Mouse (Mus musculus) kidney, embryonic 14.5 days (tissue): Measurements from ENCODE around the gene Cfp. TPM values are rescaled to one million over a fixed set of nuclear protein-coding genes. Genes with fewer than 3 reads are reported as not detected.

ENCODE experiments used
- ATAC-seq: fragments of 200-750 bp; cut with Nextera tagmentation; 2 replicates; pipeline ENCODE4 v1.8.0; 2017; ENCODE audit warnings: moderate number of reproducible peaks, mild to moderate bottlenecking, moderate TSS enrichment, moderate library complexity; ENCODE audit not compliant: low FRiP score, low TSS enrichment
- H3K27ac ChIP-seq: fragments of 300-500 bp; sonication (generic); 2 replicates; pipeline ENCODE4 v1.5.1; 2014; ENCODE audit warnings: low read depth, mild to moderate bottlenecking, low read length, moderate library complexity, mixed read lengths
- H3K27me3 ChIP-seq: fragments of 300-500 bp; sonication (generic); 2 replicates; pipeline ENCODE4 v1.6.1; 2014; ENCODE audit warnings: mild to moderate bottlenecking, low read length; ENCODE audit not compliant: control insufficient read depth, insufficient read depth
- H3K36me3 ChIP-seq: fragments of 300-500 bp; sonication (generic); 2 replicates; pipeline ENCODE4 v1.6.1; 2014; ENCODE audit warnings: low read length, mixed read lengths; ENCODE audit not compliant: control insufficient read depth, insufficient read depth
- H3K4me1 ChIP-seq: fragments of 300-500 bp; sonication (generic); 2 replicates; pipeline ENCODE4 v1.6.1; 2014; ENCODE audit warnings: low read length, mixed read lengths; ENCODE audit not compliant: control insufficient read depth, insufficient read depth
- H3K4me2 ChIP-seq: fragments of 300-500 bp; sonication (generic); replicated peaks from 2 replicates; pipeline ENCODE4 v1.6.1; 2014; ENCODE audit warnings: low read depth, mild to moderate bottlenecking, low read length
- H3K4me3 ChIP-seq: fragments of 300-500 bp; sonication (generic); 2 replicates; pipeline ENCODE4 v1.5.1; 2014; ENCODE audit warnings: mild to moderate bottlenecking, low read length
- H3K9ac ChIP-seq: fragments of 300-500 bp; sonication (generic); 2 replicates; pipeline ENCODE4 v1.6.1; 2014; ENCODE audit warnings: low read depth, mild to moderate bottlenecking, low read length, moderate library complexity
- H3K9me3 ChIP-seq: fragments of 300-500 bp; sonication (generic); 2 replicates; pipeline ENCODE4 v1.6.1; 2016; ENCODE audit warnings: low read length; ENCODE audit not compliant: control insufficient read depth
- WGBS: fragments of 180-500 bp; shearing (Covaris S2); extraction: QIAGEN DNeasy Blood & Tissue Kit; methylation state at CpG from one replicate; pipeline ENCODE4 v1.1.7; 2014; 5-methylcytosine and 5-hydroxymethylcytosine counted together
- polyA plus RNA-seq: library from polyadenylated mRNA; unstranded; fragments of >200 nt; fragmentation: Nextera tagmentation; extraction: Ambion mirVana; gene quantifications from 2 replicates; pipeline ENCODE4 v1.2.1, GENCODE M21; 2014

Gene Cfp
- polyA plus RNA-seq, 1 experiment from 2014 or later: 6.3 TPM

DNA sequence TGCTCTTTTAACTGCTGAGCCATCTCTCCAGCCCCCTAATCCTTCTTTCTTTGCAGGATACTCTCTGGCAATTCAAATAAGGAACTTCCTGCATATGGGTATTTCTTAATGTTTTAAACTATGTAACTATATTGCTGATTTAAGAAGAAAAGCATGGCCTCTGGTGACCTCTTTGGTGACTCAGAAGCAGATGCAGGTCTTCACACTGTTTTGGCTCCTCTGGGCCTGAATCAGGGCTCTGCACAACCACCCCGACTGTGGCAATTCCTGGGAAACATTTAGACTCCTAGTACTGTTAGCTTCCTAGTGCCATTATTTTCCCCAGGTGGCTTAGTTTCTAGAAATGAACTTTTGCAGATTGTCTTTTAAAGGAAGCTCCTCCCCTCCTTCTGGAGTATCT lies 7.8 kb downstream of the Cfp start:
- WGBS: 76% methylated on average over 1 of the region's 1 CpGs
- Histone ChIP-seq H3K36me3 (0 out of 2 replicates have a peak, but pooled peaks cover 4% of the 10 kb centered on the region), H3K4me3 (no peak overlapping the region), H3K9me3 (no peaks in the 10 kb centered on the region), H3K27ac (no peak overlapping the region), H3K27me3 (no peaks in the 10 kb centered on the region), H3K9ac (no peak overlapping the region), H3K4me1 (no peaks in the 10 kb centered on the region), H3K4me2 (no peak overlapping the region)
- ATAC-seq: no peak

DNA sequence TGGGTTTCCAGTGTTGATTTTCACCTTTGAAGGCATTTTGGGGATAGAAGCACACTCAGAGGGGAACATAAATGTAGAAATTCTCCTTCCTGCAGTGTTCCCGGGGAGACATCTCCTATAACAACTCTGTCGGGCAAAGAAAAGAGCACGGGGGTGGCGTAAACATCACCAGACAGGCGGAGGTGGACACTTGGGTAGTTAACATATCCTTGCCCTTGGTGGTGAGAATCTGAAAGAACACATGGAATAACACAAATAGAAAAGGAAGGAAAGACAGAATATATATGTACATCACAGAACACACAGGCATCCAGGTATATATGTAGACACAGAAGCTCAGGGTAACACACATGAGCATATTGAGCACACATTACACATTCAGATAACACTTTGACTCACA lies 10.0 kb downstream of the Cfp start:
- no peak overlapping the region for H3K9ac ChIP-seq
- no peaks in the 10 kb centered on the region for H3K27me3 ChIP-seq
- H3K4me2 ChIP-seq: peak overlapping the region; percentile 64
- H3K36me3 ChIP-seq: no peaks in the 10 kb centered on the region
- H3K27ac ChIP-seq: no peak overlapping the region
- ATAC-seq: no peak
- H3K9me3 ChIP-seq: no peaks in the 10 kb centered on the region
- no peaks in the 10 kb centered on the region for H3K4me1 ChIP-seq
- H3K4me3 ChIP-seq: no peak overlapping the region
- 47% methylated on average over 5 of the region's 5 CpGs for WGBS

DNA sequence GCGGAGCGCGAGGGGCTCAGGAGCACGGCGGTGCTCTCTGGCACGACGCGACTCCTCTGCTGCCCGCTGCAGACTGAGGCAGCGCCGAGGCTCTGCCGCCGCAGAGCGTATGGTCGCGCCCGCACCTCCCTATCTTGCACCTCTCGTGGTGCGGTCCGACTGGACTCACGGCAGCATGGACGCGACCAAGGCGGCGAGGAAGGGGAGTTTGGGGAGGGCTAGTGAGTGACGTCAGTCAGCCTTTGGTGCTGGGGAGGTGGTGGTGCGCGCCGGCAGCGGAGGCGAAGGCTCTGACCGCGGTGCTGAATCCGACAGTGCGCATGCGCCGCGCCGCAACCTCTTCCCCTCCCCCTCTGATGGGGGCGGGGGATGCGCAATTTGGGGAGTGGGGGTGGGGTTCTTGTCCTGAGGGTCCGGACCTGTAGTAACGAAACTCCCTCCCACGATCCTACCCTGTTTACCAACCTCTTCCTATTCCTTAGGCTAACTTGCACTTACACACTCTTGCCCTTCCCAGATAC lies 10.5 kb downstream of the Cfp start, which contains the start of gene Syn1:
Syn1 (minus strand) TSS at position 161 of the 521 bp plus-strand sequence.
- ATAC-seq: peak; percentile 97
- H3K27me3 ChIP-seq: no peaks in the 10 kb centered on the region
- no peaks in the 10 kb centered on the region for H3K36me3 ChIP-seq
- no peaks in the 10 kb centered on the region for H3K4me1 ChIP-seq
- no peak within 1 kb of the TSS for H3K27ac ChIP-seq
- H3K9me3 ChIP-seq: no peaks in the 10 kb centered on the region
- peak within 1 kb of the TSS; percentile 37 for H3K4me3 ChIP-seq
- H3K4me2 ChIP-seq: peak within 1 kb of the TSS; percentile 64
- 25% methylated on average over 41 of the region's 44 CpGs for WGBS
- peak within 1 kb of the TSS; percentile 28; the same call in 1 of the 2 replicates for H3K9ac ChIP-seq

DNA sequence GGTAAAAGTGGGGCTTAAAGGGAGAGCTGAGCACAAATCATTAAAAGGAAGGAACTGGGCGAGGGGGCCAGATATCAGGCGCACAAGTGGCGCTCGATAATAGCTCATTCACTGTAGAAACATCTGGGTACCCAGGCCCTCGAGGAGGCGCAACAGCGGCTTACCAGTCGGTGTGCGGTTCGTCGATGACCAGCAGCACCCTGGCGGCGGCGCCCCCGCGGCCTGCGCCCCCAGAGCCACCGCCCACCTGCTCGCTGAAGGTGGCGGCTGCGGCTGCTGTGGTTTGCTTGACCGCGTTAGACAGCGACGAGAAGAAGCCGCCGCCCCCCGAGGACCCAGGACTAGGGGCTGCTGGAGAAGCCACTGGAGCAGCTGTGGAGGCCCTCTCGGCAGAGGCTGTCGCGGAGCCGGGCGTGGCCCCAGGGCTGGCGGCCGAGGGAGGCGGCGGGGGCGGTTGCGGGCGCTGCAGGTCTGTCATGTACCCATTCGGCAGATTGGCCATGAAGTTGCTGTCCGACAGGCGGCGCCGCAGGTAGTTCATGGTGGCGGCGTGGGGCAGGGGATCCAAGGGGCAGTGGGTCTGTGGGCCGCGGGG lies 11.0 kb downstream of the Cfp start:
- Histone ChIP-seq H3K27me3 (no peaks in the 10 kb centered on the region), H3K4me2 (peak overlapping the region; percentile 64), H3K4me3 (peak overlapping the region; percentile 37), H3K9ac (peak overlapping the region; percentile 28; the same call in 1 of the 2 replicates), H3K9me3 (no peaks in the 10 kb centered on the region), H3K4me1 (no peaks in the 10 kb centered on the region), H3K36me3 (no peaks in the 10 kb centered on the region), H3K27ac (no peak overlapping the region)
- ATAC-seq: peak; percentile 51
- 24% methylated on average over 38 of the region's 49 CpGs for WGBS

DNA sequence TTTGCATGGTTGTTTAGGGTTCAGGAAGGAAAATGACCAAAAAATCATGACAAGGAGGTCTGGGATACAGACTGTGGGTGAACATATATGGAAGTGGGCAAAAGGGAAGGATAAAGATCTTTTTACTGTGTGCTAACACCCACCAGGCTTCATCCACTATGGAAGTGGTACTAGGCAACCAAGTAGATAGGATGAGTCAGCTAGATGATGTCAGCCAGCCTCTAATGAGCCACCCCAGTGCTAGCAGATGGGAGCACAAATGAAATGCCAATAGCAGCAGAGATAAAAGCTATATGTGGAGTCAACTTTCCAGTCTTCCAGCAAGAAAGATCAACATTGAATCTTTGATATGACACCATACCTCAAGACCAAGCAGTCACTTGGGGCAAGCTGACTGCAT lies 16.3 kb downstream of the Cfp start:
- no peak overlapping the region for H3K4me2 ChIP-seq
- no peak overlapping the region for H3K27ac ChIP-seq
- no peak for ATAC-seq
- no peaks in the 10 kb centered on the region for H3K9me3 ChIP-seq
- H3K36me3 ChIP-seq: no peaks in the 10 kb centered on the region
- H3K27me3 ChIP-seq: no peaks in the 10 kb centered on the region
- no peak overlapping the region for H3K9ac ChIP-seq
- H3K4me3 ChIP-seq: no peak overlapping the region
- H3K4me1 ChIP-seq: no peaks in the 10 kb centered on the region

DNA sequence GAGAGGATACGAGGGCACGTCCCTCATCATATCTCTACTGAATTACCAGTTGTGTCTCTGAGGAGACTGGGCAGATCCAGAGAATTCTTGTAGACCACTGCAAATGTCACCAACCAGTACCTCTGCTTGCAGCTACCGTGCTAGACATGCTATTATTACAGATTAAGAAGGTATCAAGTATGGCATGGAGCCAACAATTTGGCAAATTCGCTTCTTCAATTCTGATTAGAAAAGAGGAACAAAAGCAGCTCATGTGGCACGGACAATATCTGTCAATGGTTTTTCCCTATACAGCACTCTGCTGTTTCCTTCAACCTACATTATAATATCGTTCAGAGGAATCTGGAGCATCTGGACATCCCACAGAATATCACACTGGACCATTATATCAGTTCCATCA lies 17.6 kb downstream of the Cfp start:
- WGBS: 83% methylated on average over 6 of the region's 6 CpGs
- Histone ChIP-seq H3K9ac (no peak overlapping the region), H3K4me3 (no peak overlapping the region), H3K27me3 (no peaks in the 10 kb centered on the region), H3K4me1 (no peaks in the 10 kb centered on the region), H3K9me3 (no peaks in the 10 kb centered on the region), H3K36me3 (no peaks in the 10 kb centered on the region), H3K27ac (no peak overlapping the region), H3K4me2 (no peak overlapping the region)
- no peak for ATAC-seq

DNA sequence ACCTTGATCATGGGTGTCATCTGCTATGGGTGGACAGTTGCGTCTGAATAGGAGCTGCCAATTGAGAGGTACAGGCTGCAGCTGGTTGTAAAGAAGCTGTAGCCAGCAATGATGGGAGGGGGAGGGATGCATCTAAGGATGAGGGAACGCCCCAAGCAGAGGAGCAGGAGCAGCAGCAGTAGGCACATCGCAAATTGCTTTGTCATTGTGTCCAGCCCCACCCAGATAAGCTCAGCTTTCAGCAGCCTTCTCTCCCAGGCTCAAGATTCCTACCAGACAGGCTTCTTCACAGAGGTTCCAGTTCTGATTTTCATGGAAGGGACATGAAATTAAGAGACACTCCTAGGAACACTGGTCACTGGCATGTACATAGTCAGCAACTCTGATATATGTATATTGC lies 21.3 kb downstream of the Cfp start:
- H3K27ac ChIP-seq: no peak overlapping the region
- 48% methylated on average over 3 of the region's 3 CpGs for WGBS
- no peak overlapping the region for H3K9ac ChIP-seq

More for the DNA sequence above, 21.3 kb downstream of the Cfp start:
- H3K4me1 ChIP-seq: no peaks in the 10 kb centered on the region
- no peaks in the 10 kb centered on the region for H3K36me3 ChIP-seq
- H3K9me3 ChIP-seq: no peaks in the 10 kb centered on the region
- H3K4me3 ChIP-seq: no peak overlapping the region
- ATAC-seq: no peak
- no peak overlapping the region for H3K4me2 ChIP-seq
- no peaks in the 10 kb centered on the region for H3K27me3 ChIP-seq

Other genes with a start within 250 kb of the Cfp start
- gene Cdk16, start 243.6 kb downstream of the Cfp start, polyA plus RNA-seq: 76.7 and 80.6 TPM in 2 replicates
- 22.7 and 39.7 TPM in 2 replicates for gene Usp11, start 227.6 kb downstream of the Cfp start, polyA plus RNA-seq
- 94.0 and 103 TPM in 2 replicates for gene Araf, start 133.7 kb downstream of the Cfp start, polyA plus RNA-seq
- 23.1 and 28.7 TPM in 2 replicates for gene Timp1, start 61.4 kb downstream of the Cfp start, polyA plus RNA-seq
- 0.10 and 0.12 TPM in 2 replicates for gene Syn1, start 10.6 kb downstream of the Cfp start, polyA plus RNA-seq
- 9.2 and 11.5 TPM in 2 replicates for gene Elk1, start 19.1 kb upstream of the Cfp start, polyA plus RNA-seq
- gene Uxt, start 30.5 kb upstream of the Cfp start, polyA plus RNA-seq: 52.9 and 66.9 TPM in 2 replicates
- 5.2 TPM in 2 replicates for gene Zfp182, start 130.8 kb upstream of the Cfp start, polyA plus RNA-seq
- gene Spaca5, start 136.9 kb upstream of the Cfp start, polyA plus RNA-seq: not detected in 2 replicates
- gene Zfp300, start 158.0 kb upstream of the Cfp start, polyA plus RNA-seq: 0.79 and 1.5 TPM in 2 replicates
- not detected in 2 replicates for gene Ssxa1, start 184.3 kb upstream of the Cfp start, polyA plus RNA-seq
- gene Gm21876, start 244.1 kb upstream of the Cfp start, polyA plus RNA-seq: not detected in 2 replicates